Mouse (Mus musculus): ENCODE data around the gene Mybl2. TPM values are rescaled to one million over a fixed set of nuclear protein-coding genes. Genes with fewer than 3 reads are reported as not detected.

The Mybl2 gene
- polyA plus RNA-seq, 1 experiment, result 6.5 TPM

GRCm38 (mm10) chr2:163039940-163040339 lies 14.5 kb upstream of the Mybl2 start:
- H3K36me3 ChIP-seq (ENCODE audit: control insufficient read depth, insufficient read depth, low read length), result peaks cover 55% of the 10 kb centered on the region
- H3K4me3 ChIP-seq (ENCODE audit: extremely low read depth, insufficient read depth, insufficient read length), result no peak overlapping the region
- DNase-seq (ENCODE audit: low read depth in 1 of 2, low spot score in 2 of 2), result no peak
- H3K27ac ChIP-seq (ENCODE audit: insufficient read depth, low read length), result no peak overlapping the region
- no peaks in the 10 kb centered on the region for H3K4me1 ChIP-seq (ENCODE audit: control insufficient read depth, insufficient read depth, insufficient read length)
- TF ChIP-seq POLR2A (IDR thresholded peaks at IDR 0.05; ENCODE audit: low read depth, low read length) (no peak), CTCF (IDR thresholded peaks at IDR 0.05; ENCODE audit: extremely low read depth, insufficient read depth, insufficient read length, insufficient replicate concordance) (no peak)
- H3K27me3 ChIP-seq (ENCODE audit: control insufficient read depth, insufficient read depth, low read length), result no peaks in the 10 kb centered on the region
- WGBS, result 79% methylated on average over 7 of the region's 7 CpGs

- no peak overlapping the region for H3K4me3 ChIP-seq (ENCODE audit: extremely low read depth, insufficient read depth, insufficient read length)
- WGBS, result 9% methylated on average over 10 of the region's 10 CpGs
- H3K27ac ChIP-seq (ENCODE audit: insufficient read depth, low read length), result no peak overlapping the region
- no peaks in the 10 kb centered on the region for H3K27me3 ChIP-seq (ENCODE audit: control insufficient read depth, insufficient read depth, low read length)
- peaks cover 21% of the 10 kb centered on the region for H3K36me3 ChIP-seq (ENCODE audit: control insufficient read depth, insufficient read depth, low read length)
- peak in 1 of 2 experiments; percentile 57 for DNase-seq (ENCODE audit: low read depth in 1 of 2, low spot score in 2 of 2)
- H3K4me1 ChIP-seq (ENCODE audit: control insufficient read depth, insufficient read depth, insufficient read length), result no peaks in the 10 kb centered on the region
- TF ChIP-seq CTCF (IDR thresholded peaks at IDR 0.05; ENCODE audit: extremely low read depth, insufficient read depth, insufficient read length, insufficient replicate concordance) (peak; percentile 86), POLR2A (IDR thresholded peaks at IDR 0.05; ENCODE audit: low read depth, low read length) (no peak)
These were observed 6.4 kb upstream of the Mybl2 start for GRCm38 (mm10) chr2:163048125-163048524.

GRCm38 (mm10) chr2:163049116-163049515 lies 5.4 kb upstream of the Mybl2 start:
- 86% methylated on average over 2 of the region's 2 CpGs for WGBS
- no peaks in the 10 kb centered on the region for H3K4me1 ChIP-seq (ENCODE audit: control insufficient read depth, insufficient read depth, insufficient read length)
- TF ChIP-seq CTCF (IDR thresholded peaks at IDR 0.05; ENCODE audit: extremely low read depth, insufficient read depth, insufficient read length, insufficient replicate concordance), result no peak
- TF ChIP-seq POLR2A (IDR thresholded peaks at IDR 0.05; ENCODE audit: low read depth, low read length), result no peak

GRCm38 (mm10) chr2:163051691-163052090 lies 2.8 kb upstream of the Mybl2 start:
- DNase-seq (ENCODE audit: low read depth in 1 of 2, low spot score in 2 of 2), result no peak
- Histone ChIP-seq H3K36me3 (ENCODE audit: control insufficient read depth, insufficient read depth, low read length) (0 out of 2 replicates have a peak, but pooled peaks cover 1% of the 10 kb centered on the region), H3K27me3 (ENCODE audit: control insufficient read depth, insufficient read depth, low read length) (no peaks in the 10 kb centered on the region), H3K4me1 (ENCODE audit: control insufficient read depth, insufficient read depth, insufficient read length) (no peaks in the 10 kb centered on the region), H3K4me3 (ENCODE audit: extremely low read depth, insufficient read depth, insufficient read length) (no peak overlapping the region), H3K27ac (ENCODE audit: insufficient read depth, low read length) (no peak overlapping the region)
- WGBS, result 96% methylated on average over 1 of the region's 1 CpGs
- no peak for TF ChIP-seq CTCF (IDR thresholded peaks at IDR 0.05; ENCODE audit: extremely low read depth, insufficient read depth, insufficient read length, insufficient replicate concordance)
- no peak for TF ChIP-seq POLR2A (IDR thresholded peaks at IDR 0.05; ENCODE audit: low read depth, low read length)

More at GRCm38 (mm10) chr2:163049116-163049515, 5.4 kb upstream of the Mybl2 start:
- DNase-seq (ENCODE audit: low read depth in 1 of 2, low spot score in 2 of 2), result no peak
- Histone ChIP-seq H3K4me3 (ENCODE audit: extremely low read depth, insufficient read depth, insufficient read length) (no peak overlapping the region), H3K27me3 (ENCODE audit: control insufficient read depth, insufficient read depth, low read length) (no peaks in the 10 kb centered on the region), H3K36me3 (ENCODE audit: control insufficient read depth, insufficient read depth, low read length) (peaks cover 15% of the 10 kb centered on the region), H3K27ac (ENCODE audit: insufficient read depth, low read length) (no peak overlapping the region)

- TF ChIP-seq CTCF (IDR thresholded peaks at IDR 0.05; ENCODE audit: extremely low read depth, insufficient read depth, insufficient read length, insufficient replicate concordance), result no peak
- TF ChIP-seq POLR2A (IDR thresholded peaks at IDR 0.05; ENCODE audit: low read depth, low read length), result no peak
- no peaks in the 10 kb centered on the region for H3K27me3 ChIP-seq (ENCODE audit: control insufficient read depth, insufficient read depth, low read length)
- H3K4me1 ChIP-seq (ENCODE audit: control insufficient read depth, insufficient read depth, insufficient read length), result no peaks in the 10 kb centered on the region
- no peak overlapping the region for H3K4me3 ChIP-seq (ENCODE audit: extremely low read depth, insufficient read depth, insufficient read length)
- WGBS, result 92% methylated on average over 4 of the region's 4 CpGs
- H3K36me3 ChIP-seq (ENCODE audit: control insufficient read depth, insufficient read depth, low read length), result 0 out of 2 replicates have a peak, but pooled peaks cover 1% of the 10 kb centered on the region
- no peak overlapping the region for H3K27ac ChIP-seq (ENCODE audit: insufficient read depth, low read length)
- no peak for DNase-seq (ENCODE audit: low read depth in 1 of 2, low spot score in 2 of 2)
These were observed 2.4 kb upstream of the Mybl2 start for GRCm38 (mm10) chr2:163052101-163052500.

DNA sequence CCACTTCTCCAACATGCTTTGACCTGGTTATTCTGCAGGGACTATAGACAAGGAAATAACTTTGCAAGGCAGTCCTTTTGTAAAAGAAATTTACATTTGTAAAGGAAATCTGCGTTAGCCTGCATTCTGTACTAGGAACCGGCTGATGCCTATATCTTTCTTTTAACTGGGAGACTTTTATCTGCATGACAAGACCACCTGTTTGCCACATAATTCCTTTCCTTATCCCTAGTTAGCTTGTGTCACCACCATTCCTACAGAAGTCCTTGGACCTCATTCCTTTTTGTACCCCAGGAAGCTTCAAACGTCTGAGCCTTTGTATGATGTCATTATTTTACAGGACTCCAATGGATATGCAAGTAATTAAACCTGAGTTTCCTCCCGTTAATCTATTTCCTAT lies 1.7 kb upstream of the Mybl2 start:
- H3K4me3 ChIP-seq (ENCODE audit: extremely low read depth, insufficient read depth, insufficient read length), result no peak overlapping the region
- H3K27me3 ChIP-seq (ENCODE audit: control insufficient read depth, insufficient read depth, low read length), result no peaks in the 10 kb centered on the region
- no peak overlapping the region for H3K27ac ChIP-seq (ENCODE audit: insufficient read depth, low read length)
- no peaks in the 10 kb centered on the region for H3K4me1 ChIP-seq (ENCODE audit: control insufficient read depth, insufficient read depth, insufficient read length)
- 87% methylated on average over 4 of the region's 4 CpGs for WGBS
- TF ChIP-seq CTCF (IDR thresholded peaks at IDR 0.05; ENCODE audit: extremely low read depth, insufficient read depth, insufficient read length, insufficient replicate concordance), result no peak
- no peak for TF ChIP-seq POLR2A (IDR thresholded peaks at IDR 0.05; ENCODE audit: low read depth, low read length)
- H3K36me3 ChIP-seq (ENCODE audit: control insufficient read depth, insufficient read depth, low read length), result 0 out of 2 replicates have a peak, but pooled peaks cover 1% of the 10 kb centered on the region
- no peak for DNase-seq (ENCODE audit: low read depth in 1 of 2, low spot score in 2 of 2)

GRCm38 (mm10) chr2:163054891-163055494 lies 506 bp downstream of the Mybl2 start:
- Histone ChIP-seq H3K27ac (ENCODE audit: insufficient read depth, low read length) (no peak overlapping the region), H3K36me3 (ENCODE audit: control insufficient read depth, insufficient read depth, low read length) (0 out of 2 replicates have a peak, but pooled peaks cover 1% of the 10 kb centered on the region), H3K4me1 (ENCODE audit: control insufficient read depth, insufficient read depth, insufficient read length) (no peaks in the 10 kb centered on the region), H3K4me3 (ENCODE audit: extremely low read depth, insufficient read depth, insufficient read length) (peak overlapping the region; percentile 64), H3K27me3 (ENCODE audit: control insufficient read depth, insufficient read depth, low read length) (no peaks in the 10 kb centered on the region)
- peak in 1 of 2 experiments; percentile 4 for DNase-seq (ENCODE audit: low read depth in 1 of 2, low spot score in 2 of 2)
- TF ChIP-seq POLR2A (IDR thresholded peaks at IDR 0.05; ENCODE audit: low read depth, low read length), result no peak
- no peak for TF ChIP-seq CTCF (IDR thresholded peaks at IDR 0.05; ENCODE audit: extremely low read depth, insufficient read depth, insufficient read length, insufficient replicate concordance)
- under 1% methylated on average over 36 of the region's 38 CpGs for WGBS
